Mouse (Mus musculus) neural tube, embryonic 11.5 days (tissue): Measurements from ENCODE around the gene Adcy7. TPM values are rescaled to one million over a fixed set of nuclear protein-coding genes. Genes with fewer than 3 reads are reported as not detected.

ENCODE experiments used
- ATAC-seq: fragments of 200-750 bp; cut with Nextera tagmentation; 2 replicates; pipeline ENCODE4 v1.8.0; 2017; ENCODE audit warnings: moderate number of reproducible peaks, mild to moderate bottlenecking, moderate TSS enrichment, moderate library complexity; ENCODE audit not compliant: insufficient read depth, low FRiP score, low TSS enrichment
- DNase-seq: peaks from one replicate; pipeline ENCODE4 v3.0.0-alpha.2; 2015; ENCODE audit warnings: low spot score
- H3K27ac ChIP-seq: fragments of 300-500 bp; sonication (generic); 2 replicates; pipeline ENCODE4 v1.5.1; 2014; ENCODE audit warnings: low read depth, mild to moderate bottlenecking, low read length
- H3K27me3 ChIP-seq: fragments of 300-500 bp; sonication (generic); 2 replicates; pipeline ENCODE4 v1.6.1; 2014; ENCODE audit warnings: mild to moderate bottlenecking, low read length, mixed read lengths; ENCODE audit not compliant: control insufficient read depth, insufficient read depth
- H3K36me3 ChIP-seq: fragments of 300-500 bp; sonication (generic); 2 replicates; pipeline ENCODE4 v1.6.1; 2014; ENCODE audit warnings: mild to moderate bottlenecking, low read length, moderate library complexity, mixed read lengths; ENCODE audit not compliant: control insufficient read depth, insufficient read depth
- H3K4me1 ChIP-seq: fragments of 300-500 bp; sonication (generic); 2 replicates; pipeline ENCODE4 v1.6.1; 2014; ENCODE audit warnings: low read length, mixed read lengths; ENCODE audit not compliant: control insufficient read depth, insufficient read depth
- H3K4me2 ChIP-seq: fragments of 300-500 bp; sonication (generic); 2 replicates; pipeline ENCODE4 v1.6.1; 2014; ENCODE audit warnings: low read depth, mild to moderate bottlenecking, moderate library complexity
- H3K4me3 ChIP-seq: fragments of 300-500 bp; sonication (generic); 2 replicates; pipeline ENCODE4 v1.5.1; 2014; ENCODE audit warnings: low read depth, low read length
- H3K9ac ChIP-seq: fragments of 300-500 bp; sonication (generic); 2 replicates; pipeline ENCODE4 v1.6.1; 2014; ENCODE audit warnings: mild to moderate bottlenecking, low read length
- H3K9me3 ChIP-seq: fragments of 300-500 bp; sonication (generic); 2 replicates; pipeline ENCODE4 v1.6.1; 2016; ENCODE audit warnings: low read length; ENCODE audit not compliant: control insufficient read depth
- WGBS: fragments of 180-500 bp; shearing (Covaris S2); extraction: QIAGEN DNeasy Blood & Tissue Kit; methylation state at CpG from one replicate; pipeline ENCODE4 v1.1.7; 2014; 5-methylcytosine and 5-hydroxymethylcytosine counted together
- polyA plus RNA-seq: library from polyadenylated mRNA; unstranded; fragments of >200 nt; fragmentation: Nextera tagmentation; extraction: Ambion mirVana; gene quantifications from 2 replicates; pipeline ENCODE4 v1.2.1, GENCODE M21; 2014

Adcy7 gene
- polyA plus RNA-seq, 1 experiment from 2014 or later = 2.0 TPM

DNA sequence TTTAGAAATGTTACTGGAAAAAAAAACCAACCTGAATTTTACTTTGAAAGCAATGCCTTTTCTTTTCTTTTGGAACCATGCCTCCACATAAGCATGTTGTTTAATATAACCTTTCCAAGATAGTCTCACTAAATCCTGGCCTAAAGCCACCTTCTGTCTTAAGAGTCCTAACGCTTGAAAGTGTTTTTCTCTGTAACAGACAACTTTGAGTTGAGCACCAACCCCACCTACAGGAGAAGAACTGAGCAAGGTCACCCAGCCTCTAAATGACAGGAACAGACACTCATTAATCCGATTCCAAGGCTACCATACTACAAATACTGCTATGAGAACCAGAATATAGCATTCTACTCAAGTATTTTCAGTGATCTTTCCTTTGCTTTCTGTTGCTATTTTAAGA is 76.8 kb downstream of the Adcy7 start:
- no peak for ATAC-seq
- peaks cover 20% of the 10 kb centered on the region for H3K36me3 ChIP-seq

DNA sequence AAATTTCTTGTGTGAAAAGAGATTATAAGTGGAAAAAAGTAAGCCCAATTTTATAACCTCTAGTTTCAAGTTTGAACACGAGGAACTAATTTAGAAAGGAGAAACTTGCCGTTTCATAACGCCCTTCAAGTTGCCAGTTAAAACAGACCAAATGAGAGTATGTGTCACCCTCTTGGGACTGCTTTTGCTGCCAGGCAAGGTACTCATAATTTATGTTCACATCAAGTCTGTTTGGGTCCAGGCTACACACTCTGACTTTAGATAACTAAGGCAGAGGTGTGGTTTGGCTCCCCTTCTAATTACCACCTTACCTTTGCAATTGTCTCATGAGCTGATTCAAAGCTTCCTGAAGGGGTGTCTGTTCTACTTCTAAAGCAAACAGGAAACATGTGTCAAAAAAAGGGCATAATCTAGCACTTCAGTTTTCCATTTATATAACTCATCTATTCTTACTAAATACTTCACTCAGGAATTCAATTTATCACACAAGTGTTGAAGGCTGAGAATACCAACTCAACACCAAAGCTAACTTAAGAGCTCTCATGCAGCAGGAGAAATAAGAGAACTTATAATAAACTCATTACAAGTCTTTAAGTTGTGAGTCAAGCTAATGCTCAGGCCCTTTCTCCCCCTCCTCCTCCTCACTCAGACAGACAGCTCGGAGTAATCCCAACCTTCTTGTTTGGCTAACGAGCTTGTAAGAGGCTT is 85.2 kb downstream of the Adcy7 start:
- Histone ChIP-seq H3K27ac (no peak overlapping the region), H3K27me3 (no peaks in the 10 kb centered on the region), H3K9me3 (no peaks in the 10 kb centered on the region), H3K9ac (no peak overlapping the region), H3K4me1 (peaks cover 10% of the 10 kb centered on the region; the same call in 1 of the 2 replicates), H3K4me2 (no peak overlapping the region), H3K36me3 (peaks cover 24% of the 10 kb centered on the region), H3K4me3 (no peak overlapping the region)
- 87% methylated on average over 5 of the region's 5 CpGs for WGBS
- no peak for ATAC-seq
- DNase-seq = no peak

More for the DNA sequence above, 76.8 kb downstream of the Adcy7 start:
- no peak for DNase-seq
- Histone ChIP-seq H3K27ac (no peak overlapping the region), H3K9me3 (no peaks in the 10 kb centered on the region), H3K9ac (no peak overlapping the region), H3K4me2 (no peak overlapping the region), H3K4me3 (no peak overlapping the region), H3K4me1 (no peaks in the 10 kb centered on the region), H3K27me3 (no peaks in the 10 kb centered on the region)
- WGBS = 87% methylated on average over 2 of the region's 2 CpGs

DNA sequence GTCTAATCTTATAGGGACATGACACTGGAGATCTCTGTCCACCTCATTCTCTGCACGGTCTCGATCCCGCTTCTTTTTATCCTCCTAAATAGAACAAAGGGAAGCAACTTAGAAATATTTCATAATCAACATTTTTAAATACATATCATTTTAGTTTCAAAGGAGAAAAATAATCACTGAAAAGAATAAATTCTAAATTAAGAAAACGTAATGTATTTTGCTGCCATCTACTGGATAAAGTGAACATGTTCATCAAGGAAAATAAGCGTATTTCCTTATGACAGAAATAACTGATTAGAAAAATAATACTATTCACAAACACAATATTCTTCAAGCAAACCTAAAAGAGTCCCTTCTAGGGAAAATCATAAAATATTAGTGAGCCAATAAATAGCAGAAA is 85.7 kb downstream of the Adcy7 start:
- 92% methylated on average over 5 of the region's 5 CpGs for WGBS
- Histone ChIP-seq H3K4me1 (peaks cover 10% of the 10 kb centered on the region; the same call in 1 of the 2 replicates), H3K9ac (no peak overlapping the region), H3K27me3 (no peaks in the 10 kb centered on the region), H3K4me3 (no peak overlapping the region), H3K27ac (no peak overlapping the region), H3K36me3 (peaks cover 24% of the 10 kb centered on the region), H3K4me2 (no peak overlapping the region), H3K9me3 (no peaks in the 10 kb centered on the region)
- DNase-seq (no peak), ATAC-seq (no peak)

DNA sequence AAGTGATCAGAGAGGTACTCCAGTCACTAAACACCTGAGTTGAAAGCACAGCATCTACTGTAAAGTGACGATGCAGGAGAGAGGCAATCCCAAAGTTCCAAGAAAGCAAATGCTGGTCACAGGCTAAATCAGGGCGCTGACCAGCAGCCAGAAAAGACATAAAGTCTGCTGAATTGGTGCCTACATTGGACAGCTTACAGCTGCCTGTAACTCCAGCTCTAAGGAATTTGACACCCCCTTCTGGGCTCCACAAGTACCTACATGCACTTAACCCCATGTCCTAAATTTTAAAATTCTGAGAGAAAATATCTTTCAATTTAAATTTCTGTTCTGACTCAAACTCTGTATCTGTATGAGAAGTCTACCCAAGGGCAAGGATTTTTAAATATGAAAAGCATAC is 87.8 kb downstream of the Adcy7 start:
- Histone ChIP-seq H3K36me3 (peaks cover 16% of the 10 kb centered on the region), H3K9ac (no peak overlapping the region), H3K9me3 (no peaks in the 10 kb centered on the region), H3K27me3 (no peaks in the 10 kb centered on the region), H3K27ac (no peak overlapping the region), H3K4me2 (peak overlapping the region; percentile 92; the same call in 1 of the 2 replicates), H3K4me3 (no peak overlapping the region), H3K4me1 (peaks cover 10% of the 10 kb centered on the region; the same call in 1 of the 2 replicates)
- no peak for ATAC-seq
- DNase-seq = no peak
- 93% methylated on average over 2 of the region's 2 CpGs for WGBS

DNA sequence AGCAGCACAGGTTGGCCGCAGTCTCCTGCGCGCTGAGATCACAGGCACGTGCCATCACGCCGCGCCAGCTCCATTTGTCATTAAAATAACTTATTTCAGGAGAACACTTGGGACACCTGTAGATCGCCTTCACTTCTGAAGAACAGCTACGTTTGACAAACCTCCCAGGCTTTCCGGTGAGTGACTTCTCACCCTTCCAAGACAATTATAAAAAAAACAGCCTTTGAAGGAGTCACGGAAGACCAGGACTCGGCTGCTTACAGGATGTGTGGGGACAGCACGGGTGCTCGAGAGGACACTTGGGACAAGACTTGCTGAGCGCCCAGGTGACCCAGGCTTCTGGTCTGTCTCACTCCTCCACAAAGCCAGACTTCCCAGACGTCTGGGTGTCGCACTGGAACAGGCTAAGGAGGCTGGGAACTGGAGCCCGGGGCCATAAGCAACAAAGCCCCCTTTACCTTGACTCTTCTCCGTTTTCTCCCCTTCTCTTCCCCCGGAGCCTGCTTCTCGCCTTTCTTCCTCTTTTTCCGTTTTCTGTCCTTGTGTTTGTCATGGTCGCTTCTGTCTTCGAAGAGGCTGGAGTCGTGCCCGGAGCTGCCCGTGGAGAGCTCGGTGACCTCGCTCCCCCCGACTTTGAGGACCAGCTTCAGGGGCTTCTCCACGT is 89.0 kb downstream of the Adcy7 start:
- ATAC-seq (no peak), DNase-seq (no peak)
- Histone ChIP-seq H3K4me2 (peak overlapping the region; percentile 92), H3K4me1 (peaks cover 10% of the 10 kb centered on the region; the same call in 1 of the 2 replicates), H3K9ac (peak overlapping the region; percentile 93), H3K36me3 (peaks cover 12% of the 10 kb centered on the region), H3K4me3 (peak overlapping the region; percentile 88), H3K27me3 (no peaks in the 10 kb centered on the region), H3K9me3 (no peaks in the 10 kb centered on the region), H3K27ac (peak overlapping the region; percentile 58; the same call in 1 of the 2 replicates)
- WGBS = 2% methylated on average over 31 of the region's 31 CpGs

DNA sequence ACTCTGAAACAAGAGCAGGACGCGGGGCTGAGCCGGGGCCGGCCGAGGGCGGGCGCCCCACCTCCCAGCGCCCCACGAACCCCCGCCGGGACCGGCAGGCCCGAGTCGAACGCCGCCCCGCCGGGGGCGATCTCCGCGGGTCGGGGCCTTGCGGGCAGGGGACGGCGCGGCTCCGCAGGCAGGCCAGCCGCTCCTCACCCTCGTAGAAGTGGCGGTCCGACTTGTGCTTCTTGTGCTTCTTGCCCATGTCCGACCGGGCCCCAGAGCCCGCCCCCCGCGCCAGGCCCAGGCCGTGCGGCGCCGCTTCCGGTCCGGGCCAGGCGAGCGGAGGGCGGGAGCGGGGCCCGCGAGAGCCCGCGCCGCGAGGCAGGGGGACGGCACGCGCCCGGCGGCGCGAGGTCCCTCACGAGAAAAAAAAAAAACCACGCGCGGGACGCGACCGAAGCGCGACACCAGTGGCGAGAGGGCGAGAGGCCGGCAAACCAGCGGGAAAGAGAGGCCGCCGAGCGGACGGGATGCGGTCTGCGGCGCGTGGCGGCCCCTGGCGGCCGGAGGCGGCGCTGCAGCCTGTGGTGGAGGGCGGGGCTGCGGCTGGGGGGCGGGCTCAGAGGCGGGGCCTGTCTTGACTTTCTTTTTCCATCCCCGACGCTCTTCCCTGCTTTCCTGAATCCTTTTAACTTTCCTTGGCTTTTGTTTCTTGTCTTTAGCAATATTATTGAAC is 89.7 kb downstream of the Adcy7 start, which contains the start of gene Brd7:
TSS of gene Brd7 (minus strand) at position 487 of the 721 bp plus-strand sequence.
- Histone ChIP-seq H3K9ac (peak within 1 kb of the TSS; percentile 93), H3K4me2 (peak within 1 kb of the TSS; percentile 92), H3K4me3 (peak within 1 kb of the TSS; percentile 88), H3K27me3 (no peaks in the 10 kb centered on the region), H3K9me3 (no peaks in the 10 kb centered on the region), H3K27ac (peak within 1 kb of the TSS; percentile 58; the same call in 1 of the 2 replicates), H3K36me3 (peaks cover 10% of the 10 kb centered on the region), H3K4me1 (peaks cover 10% of the 10 kb centered on the region; the same call in 1 of the 2 replicates)
- under 1% methylated on average over 88 of the region's 91 CpGs for WGBS
- peak; percentile 85 for DNase-seq
- ATAC-seq = peak; percentile 86

DNA sequence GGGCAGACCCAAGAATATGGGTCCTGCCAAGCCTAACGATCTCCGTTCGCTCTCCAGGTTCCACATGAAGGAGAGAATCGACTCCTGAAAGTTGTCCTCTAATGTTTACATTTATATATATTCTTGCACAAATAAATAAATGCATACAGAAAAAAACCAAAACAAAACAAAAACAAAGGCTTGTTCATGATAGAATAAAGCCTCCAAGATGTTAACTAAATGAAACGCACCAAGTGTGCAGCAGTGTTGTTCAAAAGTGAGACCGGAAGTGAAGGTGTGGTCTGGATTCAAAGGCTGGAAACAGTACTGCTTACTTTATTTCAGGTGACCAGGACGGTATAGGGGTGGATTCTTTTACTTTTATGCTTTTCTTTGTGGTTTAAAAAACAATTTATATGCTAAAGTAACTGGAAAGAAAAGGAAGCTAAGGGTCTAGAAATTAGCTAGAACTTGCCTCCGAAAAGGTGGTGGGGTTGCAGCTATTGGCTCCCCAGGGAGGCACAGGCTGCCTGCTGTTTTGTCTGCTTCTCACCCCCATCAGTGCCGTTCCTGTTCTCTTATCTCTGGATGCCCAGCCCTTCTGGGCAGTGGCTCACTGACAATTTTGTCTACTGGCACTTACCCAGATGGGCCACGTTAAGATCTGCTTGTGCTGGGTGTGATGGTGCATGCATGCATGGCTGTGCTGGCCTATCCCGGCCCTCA is 90.4 kb downstream of the Adcy7 start:
- Histone ChIP-seq H3K4me1 (peaks cover 10% of the 10 kb centered on the region; the same call in 1 of the 2 replicates), H3K4me2 (peak overlapping the region; percentile 92), H3K4me3 (peak overlapping the region; percentile 88), H3K36me3 (peaks cover 10% of the 10 kb centered on the region), H3K9me3 (no peaks in the 10 kb centered on the region), H3K27ac (no peak overlapping the region), H3K9ac (peak overlapping the region; percentile 93; the same call in 1 of the 2 replicates), H3K27me3 (no peaks in the 10 kb centered on the region)
- WGBS = 41% methylated on average over 11 of the region's 11 CpGs
- DNase-seq (no peak), ATAC-seq (no peak)

DNA sequence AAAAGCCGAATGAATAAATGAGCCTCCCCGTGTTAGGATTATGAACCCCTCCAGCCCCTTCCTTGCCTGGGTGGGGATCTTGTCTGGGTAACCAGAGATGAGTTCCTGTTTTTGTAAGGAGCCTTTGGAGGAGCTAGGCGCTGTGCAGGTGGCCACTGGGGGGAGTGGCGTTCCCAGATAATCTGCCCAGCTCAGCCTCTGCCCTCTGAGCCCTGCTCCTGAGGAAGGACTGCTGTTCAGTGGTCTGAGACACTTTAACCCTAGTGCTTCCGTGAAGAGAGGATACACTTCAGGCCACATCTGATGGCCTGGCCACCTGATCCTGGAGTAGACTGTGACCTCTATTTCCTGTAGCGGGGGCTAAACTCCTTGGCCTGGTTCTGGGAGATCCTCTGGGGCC is 97.0 kb downstream of the Adcy7 start:
- Histone ChIP-seq H3K4me1 (no peaks in the 10 kb centered on the region), H3K4me3 (no peak overlapping the region), H3K27ac (no peak overlapping the region), H3K27me3 (no peaks in the 10 kb centered on the region), H3K4me2 (no peak overlapping the region), H3K36me3 (no peaks in the 10 kb centered on the region), H3K9me3 (no peaks in the 10 kb centered on the region), H3K9ac (no peak overlapping the region)
- WGBS = 21% methylated on average over 6 of the region's 6 CpGs
- peak; percentile 57 for DNase-seq
- ATAC-seq = no peak
